Mouse (Mus musculus): Measurements from ENCODE around the gene Iqcb1.

DNA sequence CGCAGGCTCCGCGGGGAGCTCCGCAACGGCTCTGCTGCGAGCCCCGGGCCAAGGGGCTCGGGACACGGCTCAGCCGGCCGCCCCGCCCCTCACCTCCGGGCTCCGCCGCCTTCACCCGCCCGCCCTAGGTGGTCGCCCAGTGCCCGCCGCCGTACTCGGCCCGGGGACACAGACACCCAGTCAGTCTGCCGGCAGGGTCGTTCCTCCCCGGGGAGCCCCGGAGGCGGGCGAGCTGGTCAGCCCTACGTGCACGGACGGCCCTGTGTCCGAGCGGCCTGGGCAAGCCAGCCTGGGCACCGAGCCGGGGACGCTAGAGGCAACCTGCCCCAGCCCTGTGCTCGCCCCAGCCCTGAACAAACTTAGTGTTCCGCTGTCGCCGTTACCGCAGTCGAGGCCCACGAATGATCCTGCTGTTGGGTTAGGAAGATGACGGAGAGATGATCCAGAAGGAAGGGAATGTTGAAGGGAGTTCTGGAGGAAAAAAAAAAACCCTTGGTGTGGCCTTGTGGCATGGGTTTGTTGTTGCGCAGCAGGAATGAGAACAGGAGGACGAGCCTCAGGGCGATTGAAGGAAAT is 47.2 kb downstream of the Iqcb1 start:
- TF ChIP-seq CTCF (IDR thresholded peaks at IDR 0.05; ENCODE audit: extremely low read depth, insufficient read depth, low read length) (no peak), POLR2A (IDR thresholded peaks at IDR 0.05; ENCODE audit: extremely low read depth, insufficient read depth, low read length) (no peak)
